7 mouse cellular contexts compared by ENCODE assay signal in the genomic region with DNA sequence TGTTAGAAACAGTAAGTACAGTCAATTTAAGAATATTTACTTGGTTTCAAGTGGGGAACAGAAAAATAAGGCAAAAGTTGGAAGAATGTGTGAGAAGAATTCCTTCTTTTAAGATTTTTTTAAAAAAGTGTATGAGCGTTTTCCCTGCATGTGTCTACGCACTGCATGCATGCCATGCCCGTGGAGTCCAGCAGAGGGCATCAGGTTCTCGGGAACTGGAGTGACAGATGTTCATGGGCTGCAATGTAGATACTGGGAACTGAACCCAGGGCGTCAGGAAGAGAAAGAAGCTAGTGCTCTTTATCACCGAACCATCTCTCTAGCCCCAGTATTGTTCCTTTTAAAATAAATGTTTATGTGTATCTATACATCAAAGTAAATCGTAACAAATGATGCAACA.
DNase-seq lines count a peak whose midpoint lies in the region; TF ChIP-seq lines count a peak whose summit lies in the region.

No protein-coding gene starts in this region.

- no peaks in the 10 kb centered on the region for H3K27me3 ChIP-seq in ES-Bruce4 (ENCODE audit: control insufficient read depth, insufficient read depth, low read length, poor library complexity, severe bottlenecking)
- no peaks in the 10 kb centered on the region for H3K27me3 ChIP-seq in limb, embryonic 10.5 days (ENCODE audit: low read depth, poor library complexity, severe bottlenecking)

- H3K9ac ChIP-seq in ES-Bruce4 (ENCODE audit: low read depth, poor library complexity, severe bottlenecking): no peak overlapping the region

- no peak for TF ChIP-seq EP300 in ES-Bruce4 (IDR thresholded peaks at IDR 0.05; ENCODE audit: insufficient read depth, low read depth, low read length)

- no peak overlapping the region for H3K27ac ChIP-seq in ES-Bruce4 (ENCODE audit: insufficient read depth, low read length)
- no peak overlapping the region for H3K27ac ChIP-seq in limb, embryonic 10.5 days

- no peaks in the 10 kb centered on the region for H3K36me3 ChIP-seq in ES-Bruce4 (ENCODE audit: control insufficient read depth, insufficient read depth, low read length, poor library complexity, severe bottlenecking)
- H3K36me3 ChIP-seq in limb, embryonic 10.5 days: no peaks in the 10 kb centered on the region

- WGBS in limb, embryonic 10.5 days: 78% methylated on average over 7 of the region's 7 CpGs

- H3K9me3 ChIP-seq in ES-Bruce4 (replicated peaks; ENCODE audit: control insufficient read depth, insufficient read depth, low read length, poor library complexity, severe bottlenecking): no peaks in the 10 kb centered on the region
- H3K9me3 ChIP-seq in limb, embryonic 10.5 days (replicated peaks): no peaks in the 10 kb centered on the region

- H3K4me1 ChIP-seq in ES-Bruce4 (ENCODE audit: control insufficient read depth, insufficient read depth, low read length): no peaks in the 10 kb centered on the region
- no peaks in the 10 kb centered on the region for H3K4me1 ChIP-seq in limb, embryonic 10.5 days

- peak; percentile 6 for DNase-seq in layer of hippocampus, adult 11-12 months (ENCODE audit: low spot score)
- DNase-seq in layer of hippocampus, postnatal 14 days (ENCODE audit: low spot score in 2 of 2): no peak
- peak; percentile 10 for DNase-seq in adrenal gland, adult 2 months
- peak; percentile 48 for DNase-seq in limb, embryonic 10.5 days (ENCODE audit: low spot score)
- DNase-seq in cerebellum, adult 9-11 months: no peak
- no peak for DNase-seq in gastrocnemius, adult 8-10 months (ENCODE audit: low spot score in 2 of 2)

- TF ChIP-seq CTCF in ES-Bruce4 (IDR thresholded peaks at IDR 0.05; ENCODE audit: low read depth, low read length): peak; percentile 83

- no peak overlapping the region for H3K4me3 ChIP-seq in ES-Bruce4 (ENCODE audit: low read depth, low read length)
- no peak overlapping the region for H3K4me3 ChIP-seq in limb, embryonic 10.5 days

- TF ChIP-seq POLR2A in ES-Bruce4 (IDR thresholded peaks at IDR 0.05; ENCODE audit: insufficient read depth, low read length): no peak

Comparison
In these comparisons a context has a peak if more than half of its experiments do, and no peak if none do; other contexts are left out.
1. DNase-seq: peak in layer of hippocampus, adult 11-12 months (single experiment), adrenal gland, adult 2 months (single experiment) and limb, embryonic 10.5 days (single experiment); none in layer of hippocampus, postnatal 14 days (0 of 2), cerebellum, adult 9-11 months (single experiment) and gastrocnemius, adult 8-10 months (0 of 2).